Mouse (Mus musculus) lung, postnatal 0 days (tissue): Measurements from ENCODE around the gene Tbc1d5. TPM values are rescaled to one million over a fixed set of nuclear protein-coding genes. Genes with fewer than 3 reads are reported as not detected.
"Not testable (repeated sequence)": the region's sequence is repeated elsewhere in the genome, so short reads cannot be mapped to it uniquely, and the experiment has no call there.

Experiments
- ATAC-seq: fragments of 200-750 bp; cut with Nextera tagmentation; 2 replicates; pipeline ENCODE4 v1.8.0; 2017; ENCODE audit warnings: moderate library complexity
- DNase-seq: peaks from one replicate; pipeline ENCODE4 v3.0.0-alpha.2; 2016; ENCODE audit warnings: low spot score
- H3K27ac ChIP-seq: fragments of 300-500 bp; sonication (generic); 2 replicates; pipeline ENCODE4 v1.5.1; 2014; ENCODE audit warnings: antibody characterized with exemption, mild to moderate bottlenecking, low read length, mixed read lengths
- H3K27me3 ChIP-seq: fragments of 300-500 bp; sonication (generic); replicated peaks from 2 replicates; pipeline ENCODE4 v1.6.1; 2014; ENCODE audit warnings: low read length, mixed read lengths; ENCODE audit not compliant: insufficient read depth
- H3K36me3 ChIP-seq: fragments of 300-500 bp; sonication (generic); 2 replicates; pipeline ENCODE4 v1.6.1; 2014; ENCODE audit warnings: low read length, mixed read lengths; ENCODE audit not compliant: insufficient read depth
- H3K4me1 ChIP-seq: fragments of 300-500 bp; sonication (generic); 2 replicates; pipeline ENCODE4 v1.6.1; 2014; ENCODE audit warnings: antibody characterized with exemption, low read depth, low read length, mixed read lengths; ENCODE audit not compliant: insufficient read depth
- H3K4me2 ChIP-seq: fragments of 300-500 bp; sonication (generic); replicated peaks from 2 replicates; pipeline ENCODE4 v1.6.1; 2014; ENCODE audit warnings: low read depth, mild to moderate bottlenecking, low read length, moderate library complexity, mixed read lengths
- H3K4me3 ChIP-seq: fragments of 300-500 bp; sonication (generic); 2 replicates; pipeline ENCODE4 v1.5.1; 2014; ENCODE audit warnings: low read depth, low read length
- H3K9ac ChIP-seq: fragments of 300-500 bp; sonication (generic); replicated peaks from 2 replicates; pipeline ENCODE4 v1.6.1; 2014; ENCODE audit warnings: low read depth, mild to moderate bottlenecking
- H3K9me3 ChIP-seq: fragments of 300-500 bp; sonication (generic); 2 replicates; pipeline ENCODE4 v1.6.1; 2016; ENCODE audit warnings: low read length, mixed read lengths
- CTCF ChIP-seq: IDR thresholded peaks from 2 replicates; pipeline ENCODE4 v1.5.1; 2016; ENCODE audit warnings: antibody characterized with exemption, mild to moderate bottlenecking
- EP300 ChIP-seq: IDR thresholded peaks from 2 replicates; pipeline ENCODE4 v1.6.1; 2016; ENCODE audit warnings: antibody characterized with exemption, mild to moderate bottlenecking, control low read depth
- WGBS: fragments of 180-500 bp; shearing (Covaris S2); extraction: QIAGEN DNeasy Blood & Tissue Kit; methylation state at CpG from one replicate; pipeline ENCODE4 v1.1.7; 2014; 5-methylcytosine and 5-hydroxymethylcytosine counted together
- polyA plus RNA-seq: library from polyadenylated mRNA; unstranded; fragments of >200 nt; fragmentation: Nextera tagmentation; extraction: Ambion mirVana; gene quantifications from 2 replicates; pipeline ENCODE4 v1.2.1, GENCODE M21; 2015

Tbc1d5 gene
- polyA plus RNA-seq, 1 experiment from 2014 or later = 3.9 TPM

DNA sequence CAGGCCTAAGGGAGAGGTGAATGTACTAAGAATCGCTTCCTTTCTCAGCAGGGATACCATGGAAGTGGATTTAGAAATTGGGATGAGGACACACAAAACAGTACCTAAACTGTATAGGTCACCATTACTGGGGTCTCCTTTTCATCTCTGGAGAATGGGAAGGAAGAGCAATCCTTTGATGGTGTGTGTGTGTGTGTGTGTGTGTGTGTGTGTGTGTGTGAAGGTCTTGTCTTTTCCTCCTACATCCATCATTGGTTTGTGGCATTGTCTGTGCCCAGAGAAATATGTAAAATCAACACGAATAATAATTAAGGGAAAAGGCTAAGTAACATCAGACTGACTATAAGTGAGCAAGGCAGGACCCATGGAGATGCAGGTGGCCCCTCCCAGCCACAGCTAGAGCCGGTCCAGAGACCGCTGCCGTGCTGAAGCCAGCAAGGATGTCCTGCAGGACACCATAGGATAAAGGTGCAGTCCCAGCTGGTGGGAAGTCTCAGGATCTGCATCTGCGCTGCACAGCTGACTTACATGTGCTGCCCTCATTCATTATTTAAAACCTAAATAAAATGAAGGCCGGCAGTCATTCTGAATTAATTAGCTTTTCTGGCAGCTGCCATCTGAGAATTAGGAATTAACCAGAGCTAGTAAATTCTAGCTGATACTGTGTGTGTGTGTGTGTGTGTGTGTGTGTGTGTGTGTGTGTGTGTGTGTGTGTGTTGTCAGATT lies 468.5 kb downstream of the Tbc1d5 start:
- 74% methylated on average over 7 of the region's 7 CpGs for WGBS
- H3K4me1 ChIP-seq = no peaks in the 10 kb centered on the region
- H3K27me3 ChIP-seq = no peaks in the 10 kb centered on the region
- no peak overlapping the region for H3K4me3 ChIP-seq
- no peak for DNase-seq
- ATAC-seq = no peak
- H3K27ac ChIP-seq = no peak overlapping the region
- no peak overlapping the region for H3K4me2 ChIP-seq
- no peak for TF ChIP-seq CTCF
- TF ChIP-seq EP300 = no peak
- H3K9ac ChIP-seq = no peak overlapping the region
- H3K36me3 ChIP-seq = no peaks in the 10 kb centered on the region
- H3K9me3 ChIP-seq = no peaks in the 10 kb centered on the region

GRCm38 (mm10) chr17:50698410-50698809 lies 480.7 kb downstream of the Tbc1d5 start:
- not testable (repeated sequence) for ATAC-seq, H3K27ac ChIP-seq, H3K4me1 ChIP-seq, H3K9ac ChIP-seq, H3K36me3 ChIP-seq, H3K4me3 ChIP-seq, DNase-seq, H3K9me3 ChIP-seq, H3K27me3 ChIP-seq
- peak overlapping the region; percentile 28; the same call in 1 of the 2 replicates for H3K4me2 ChIP-seq
- under 1% methylated on average over 37 of the region's 39 CpGs for WGBS

GRCm38 (mm10) chr17:50688135-50688534 lies 491.0 kb downstream of the Tbc1d5 start:
- no peaks in the 10 kb centered on the region for H3K27me3 ChIP-seq
- no peak for ATAC-seq
- no peaks in the 10 kb centered on the region for H3K36me3 ChIP-seq
- H3K4me2 ChIP-seq = no peak overlapping the region
- 89% methylated on average over 6 of the region's 6 CpGs for WGBS
- no peak overlapping the region for H3K4me3 ChIP-seq
- no peak for DNase-seq
- TF ChIP-seq EP300 (no peak), CTCF (no peak)
- no peaks in the 10 kb centered on the region for H3K4me1 ChIP-seq
- no peaks in the 10 kb centered on the region for H3K9me3 ChIP-seq
- H3K9ac ChIP-seq = no peak overlapping the region
- H3K27ac ChIP-seq = no peak overlapping the region

- DNase-seq (no peak), ATAC-seq (no peak)
- Histone ChIP-seq H3K4me2 (no peak overlapping the region), H3K36me3 (no peaks in the 10 kb centered on the region), H3K9ac (no peak overlapping the region), H3K27ac (no peak overlapping the region), H3K9me3 (no peaks in the 10 kb centered on the region), H3K4me3 (no peak overlapping the region), H3K4me1 (no peaks in the 10 kb centered on the region), H3K27me3 (no peaks in the 10 kb centered on the region)
- 82% methylated on average over 10 of the region's 10 CpGs for WGBS
- no peak for TF ChIP-seq EP300
- no peak for TF ChIP-seq CTCF
These were observed 491.5 kb downstream of the Tbc1d5 start for GRCm38 (mm10) chr17:50687670-50688069.

- H3K9ac ChIP-seq = no peak overlapping the region
- H3K27ac ChIP-seq = no peak overlapping the region
- H3K4me3 ChIP-seq = no peak overlapping the region
- no peaks in the 10 kb centered on the region for H3K27me3 ChIP-seq
- no peaks in the 10 kb centered on the region for H3K9me3 ChIP-seq
- WGBS = 61% methylated on average over 7 of the region's 7 CpGs
- TF ChIP-seq EP300 (no peak), CTCF (no peak)
- ATAC-seq (no peak), DNase-seq (no peak)
- no peak overlapping the region for H3K4me2 ChIP-seq
- H3K4me1 ChIP-seq = no peaks in the 10 kb centered on the region
- no peaks in the 10 kb centered on the region for H3K36me3 ChIP-seq
These were observed 494.0 kb downstream of the Tbc1d5 start for GRCm38 (mm10) chr17:50684960-50685645.
